Mouse (Mus musculus) myocyte (in vitro differentiated cells): ENCODE data around the gene Myh9. TPM values are rescaled to one million over a fixed set of nuclear protein-coding genes. Genes with fewer than 3 reads are reported as not detected.
A peak's percentile ranks its signal among the peaks of the same experiment; 100 is the strongest.

Experiments used
- H3K27me3 ChIP-seq: one replicate; pipeline ENCODE4 v1.6.1; 2011; ENCODE audit not compliant: control insufficient read depth, insufficient read depth, insufficient read length
- H3K36me3 ChIP-seq: one replicate; pipeline ENCODE4 v1.6.1; 2011; ENCODE audit not compliant: control insufficient read depth, insufficient read depth
- H3K4me2 ChIP-seq: one replicate; pipeline ENCODE4 v1.6.1; 2011; ENCODE audit warnings: low read depth, control low read depth
- H3K4me3 ChIP-seq: one replicate; pipeline ENCODE4 v1.5.1; 2011; ENCODE audit warnings: mild to moderate bottlenecking, control low read depth, moderate library complexity
- H3K79me2 ChIP-seq: one replicate; pipeline ENCODE4 v1.6.1; 2011; ENCODE audit not compliant: control insufficient read depth, insufficient read depth
- H3ac ChIP-seq: one replicate; pipeline ENCODE4 v1.6.1; 2011; ENCODE audit not compliant: control insufficient read depth, insufficient read length
- CEBPB ChIP-seq: IDR thresholded peaks from 2 replicates; pipeline ENCODE4 v1.6.1; 2011; ENCODE audit warnings: mild to moderate bottlenecking, moderate library complexity; ENCODE audit not compliant: poor library complexity, insufficient read depth, severe bottlenecking
- E2F4 ChIP-seq: IDR thresholded peaks from one replicate; pipeline ENCODE4 v1.6.1; 2011; ENCODE audit warnings: mild to moderate bottlenecking, control low read depth, moderate library complexity; ENCODE audit not compliant: insufficient read depth
- MAX ChIP-seq: IDR thresholded peaks from one replicate; pipeline ENCODE4 v1.6.1; 2011; ENCODE audit warnings: low read depth, mild to moderate bottlenecking, control low read depth
- MYOD1 ChIP-seq, 3 experiments: IDR thresholded peaks; one replicate each; pipeline ENCODE4 v1.6.1; 2011; ENCODE audit warnings: control low read depth in 2 of 3, low read depth in 2 of 3, mild to moderate bottlenecking in 2 of 3, moderate library complexity in 1 of 3; ENCODE audit not compliant: insufficient read length in 2 of 3, control insufficient read depth in 1 of 3
- MYOG ChIP-seq, 3 experiments: IDR thresholded peaks; one replicate each; pipeline ENCODE4 v1.6.1; 2011; ENCODE audit warnings: control low read depth in 2 of 3, low read depth in 2 of 3, mild to moderate bottlenecking in 2 of 3; ENCODE audit not compliant: insufficient read length in 2 of 3, control insufficient read depth in 1 of 3, insufficient read depth in 1 of 3
- POLR2A ChIP-seq: IDR thresholded peaks from one replicate; pipeline ENCODE4 v1.6.1; 2011; ENCODE audit warnings: low read depth, mild to moderate bottlenecking, control low read depth, moderate library complexity; ENCODE audit not compliant: insufficient read length
- POLR2AphosphoS2 ChIP-seq: IDR thresholded peaks from one replicate; pipeline ENCODE4 v1.6.1; 2011; ENCODE audit warnings: low read depth, control low read depth; ENCODE audit not compliant: insufficient read length
- REST ChIP-seq: IDR thresholded peaks from one replicate; pipeline ENCODE4 v1.6.1; 2011; ENCODE audit warnings: mild to moderate bottlenecking, control low read depth, moderate library complexity; ENCODE audit not compliant: insufficient read depth, insufficient read length
- SRF ChIP-seq: IDR thresholded peaks from one replicate; pipeline ENCODE4 v1.6.1; 2011; ENCODE audit warnings: low read depth; ENCODE audit not compliant: control insufficient read depth, insufficient read length
- TCF12 ChIP-seq: IDR thresholded peaks from one replicate; pipeline ENCODE4 v1.6.1; 2011; ENCODE audit warnings: mild to moderate bottlenecking, control low read depth; ENCODE audit not compliant: poor library complexity, insufficient read depth, severe bottlenecking
- TCF3 ChIP-seq: IDR thresholded peaks from one replicate; pipeline ENCODE4 v1.6.1; 2011; ENCODE audit warnings: low read depth, control low read depth; ENCODE audit not compliant: insufficient read length
- USF1 ChIP-seq: IDR thresholded peaks from one replicate; pipeline ENCODE4 v1.6.1; 2011; ENCODE audit warnings: low read depth, mild to moderate bottlenecking, control low read depth, moderate library complexity
- polyA plus RNA-seq: library from polyadenylated mRNA; unstranded; fragments of >200 nt; fragmentation: generic; extraction: Trizol; gene quantifications from one replicate; pipeline ENCODE4 v1.2.1, GENCODE M21; 2012; ENCODE audit warnings: missing spikeins

The Myh9 gene
- polyA plus RNA-seq, 1 experiment, result 466 TPM

- Histone ChIP-seq H3ac (no peak overlapping the region), H3K4me3 (no peak overlapping the region), H3K27me3 (no peaks in the 10 kb centered on the region), H3K36me3 (peaks cover 44% of the 10 kb centered on the region), H3K79me2 (peaks cover 100% of the 10 kb centered on the region), H3K4me2 (peak overlapping the region; percentile 25)
- TF ChIP-seq CEBPB, result 0 out of 2 replicates have a peak, but pooled peaks have one; percentile 32
- no peak for TF ChIP-seq MAX
- no peak for TF ChIP-seq REST
- TF ChIP-seq POLR2AphosphoS2, result peak; percentile 31
Observed at GRCm38 (mm10) chr15:77831754-77832457, 10.1 kb downstream of the Myh9 start.

DNA sequence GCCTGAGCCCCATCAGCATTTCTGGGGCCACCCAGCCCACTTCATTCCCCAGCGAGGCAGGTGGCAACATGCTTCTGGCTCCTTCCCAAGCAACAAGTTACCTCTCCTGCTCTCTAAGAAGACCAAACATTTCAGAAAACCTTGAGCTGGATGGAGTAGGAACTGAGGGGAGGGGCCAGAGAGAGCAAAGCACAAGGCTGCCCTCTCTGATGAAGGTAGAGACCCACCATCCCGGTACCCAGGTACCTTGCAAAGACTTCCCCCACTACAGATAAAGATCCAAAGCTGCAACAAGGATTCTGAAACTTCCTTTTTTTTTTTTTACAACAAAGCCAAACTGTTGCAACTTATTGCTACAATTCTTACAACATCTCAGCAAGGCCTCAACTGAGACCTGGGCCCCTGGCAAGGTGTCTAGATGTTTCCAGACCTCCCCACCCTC is 10.8 kb downstream of the Myh9 start:
- H3K4me2 ChIP-seq, result peak overlapping the region; percentile 25

GRCm38 (mm10) chr15:77830481-77831137 is 11.4 kb downstream of the Myh9 start:
- Histone ChIP-seq H3K79me2 (peaks cover 100% of the 10 kb centered on the region), H3K4me3 (no peak overlapping the region), H3K36me3 (peaks cover 50% of the 10 kb centered on the region), H3ac (no peak overlapping the region), H3K27me3 (no peaks in the 10 kb centered on the region), H3K4me2 (no peak overlapping the region)
- TF ChIP-seq MYOG (IDR thresholded peaks at IDR 0.05; ENCODE audit: control insufficient read depth in 1 of 3, insufficient read depth in 1 of 3, insufficient read length in 2 of 3, low read depth in 2 of 3), result no peak
- TF ChIP-seq MAX, result no peak
- no peak for TF ChIP-seq SRF
- no peak for TF ChIP-seq CEBPB
- TF ChIP-seq POLR2A, result no peak
- no peak for TF ChIP-seq POLR2AphosphoS2
- no peak for TF ChIP-seq TCF12
- no peak for TF ChIP-seq TCF3
- no peak for TF ChIP-seq E2F4
- TF ChIP-seq REST, result no peak
- TF ChIP-seq USF1, result no peak
- no peak for TF ChIP-seq MYOD1 (IDR thresholded peaks at IDR 0.05; ENCODE audit: control insufficient read depth in 1 of 3, insufficient read length in 2 of 3, low read depth in 2 of 3)

More for the DNA sequence above, 10.8 kb downstream of the Myh9 start:
- H3K36me3 ChIP-seq, result peaks cover 48% of the 10 kb centered on the region
- no peak overlapping the region for H3K4me3 ChIP-seq
- no peaks in the 10 kb centered on the region for H3K27me3 ChIP-seq
- TF ChIP-seq REST (no peak), MYOD1 (IDR thresholded peaks at IDR 0.05; ENCODE audit: control insufficient read depth in 1 of 3, insufficient read length in 2 of 3, low read depth in 2 of 3) (peak in 1 of 3 experiments; percentile 13), POLR2AphosphoS2 (peak; percentile 61)
- H3ac ChIP-seq, result no peak overlapping the region
- peaks cover 100% of the 10 kb centered on the region for H3K79me2 ChIP-seq

- H3K4me2 ChIP-seq, result no peak overlapping the region
- H3ac ChIP-seq, result no peak overlapping the region
- H3K27me3 ChIP-seq, result no peaks in the 10 kb centered on the region
- peak; percentile 63 for TF ChIP-seq POLR2AphosphoS2
- TF ChIP-seq CEBPB, result no peak
- TF ChIP-seq POLR2A, result peak; percentile 34
- no peak for TF ChIP-seq USF1
- no peak for TF ChIP-seq TCF12
- TF ChIP-seq MYOD1 (IDR thresholded peaks at IDR 0.05; ENCODE audit: control insufficient read depth in 1 of 3, insufficient read length in 2 of 3, low read depth in 2 of 3), result no peak
- peaks cover 100% of the 10 kb centered on the region for H3K79me2 ChIP-seq
- no peak overlapping the region for H3K4me3 ChIP-seq
- peaks cover 50% of the 10 kb centered on the region for H3K36me3 ChIP-seq
Observed at GRCm38 (mm10) chr15:77829542-77829941, 12.4 kb downstream of the Myh9 start.

- no peak overlapping the region for H3K4me3 ChIP-seq
- peaks cover 100% of the 10 kb centered on the region for H3K79me2 ChIP-seq
- peaks cover 52% of the 10 kb centered on the region for H3K36me3 ChIP-seq
- TF ChIP-seq MAX (no peak), POLR2A (no peak), MYOD1 (IDR thresholded peaks at IDR 0.05; ENCODE audit: control insufficient read depth in 1 of 3, insufficient read length in 2 of 3, low read depth in 2 of 3) (no peak), E2F4 (no peak), MYOG (IDR thresholded peaks at IDR 0.05; ENCODE audit: control insufficient read depth in 1 of 3, insufficient read depth in 1 of 3, insufficient read length in 2 of 3, low read depth in 2 of 3) (no peak), TCF3 (no peak), SRF (no peak), REST (no peak), USF1 (no peak), CEBPB (no peak), TCF12 (no peak), POLR2AphosphoS2 (no peak)
- no peak overlapping the region for H3ac ChIP-seq
- no peaks in the 10 kb centered on the region for H3K27me3 ChIP-seq
- no peak overlapping the region for H3K4me2 ChIP-seq
Observed at GRCm38 (mm10) chr15:77828910-77829309, 13.1 kb downstream of the Myh9 start.
